Mouse (Mus musculus): ENCODE measurements around the gene Klk1b8. TPM values are rescaled to one million over a fixed set of nuclear protein-coding genes. Genes with fewer than 3 reads are reported as not detected.
"Not testable (repeated sequence)": the region's sequence is repeated elsewhere in the genome, so short reads cannot be mapped to it uniquely, and the experiment has no call there.

Klk1b8 gene
- not detected in 2 replicates for total RNA-seq (2017)

DNA sequence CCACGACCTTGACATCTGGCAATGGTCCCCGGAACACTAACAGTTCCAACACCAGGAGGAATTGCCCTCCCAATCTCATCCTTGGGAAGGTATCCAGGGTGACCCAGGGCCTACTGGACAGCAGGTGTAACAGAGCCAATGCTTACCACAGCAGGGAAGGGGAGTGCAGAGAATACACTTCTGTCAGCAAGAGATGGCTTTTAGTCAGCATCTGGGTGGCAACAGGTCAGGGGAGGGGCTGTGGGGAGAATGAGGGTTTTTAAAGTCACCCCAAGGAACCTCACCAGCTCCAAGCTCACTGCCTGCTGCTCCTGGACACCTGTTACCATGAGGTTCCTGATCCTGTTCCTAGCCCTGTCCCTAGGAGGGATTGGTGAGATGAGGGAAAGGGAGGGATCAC, at the start of gene Klk1b8:
Gene Klk1b8, plus strand, starts transcription at position 301 of the 400 bp plus-strand sequence.
- ATAC-seq (replicated peaks in 1 of 2; ENCODE audit: insufficient read depth in 1 of 2, low FRiP score in 2 of 2, low TSS enrichment in 1 of 2, low read depth in 1 of 2, poor library complexity in 2 of 2, severe bottlenecking in 2 of 2): no peak

DNA sequence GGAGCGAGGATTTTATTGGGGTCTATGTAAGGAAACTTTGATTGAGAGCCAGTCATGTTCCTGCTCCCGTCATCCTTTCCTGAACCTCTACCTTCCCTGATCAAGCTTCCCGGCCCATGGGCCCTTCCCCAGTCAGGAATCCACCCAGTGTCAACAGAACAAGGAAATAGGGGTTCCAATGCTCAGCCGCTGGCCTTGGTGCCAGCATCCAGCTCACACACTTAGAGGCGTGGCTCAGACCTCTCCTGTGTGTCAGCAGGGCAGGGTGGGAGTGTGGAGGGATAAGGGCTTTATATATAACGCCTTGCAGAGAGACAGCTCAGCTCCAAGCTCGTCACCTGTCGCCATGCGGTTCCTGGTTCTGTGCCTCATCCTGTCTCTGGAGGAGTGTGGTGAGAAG, 35.6 kb upstream of the Klk1b8 start:
- ATAC-seq (replicated peaks in 1 of 2; ENCODE audit: insufficient read depth in 1 of 2, low FRiP score in 2 of 2, low TSS enrichment in 1 of 2, low read depth in 1 of 2, poor library complexity in 2 of 2, severe bottlenecking in 2 of 2): no peak

DNA sequence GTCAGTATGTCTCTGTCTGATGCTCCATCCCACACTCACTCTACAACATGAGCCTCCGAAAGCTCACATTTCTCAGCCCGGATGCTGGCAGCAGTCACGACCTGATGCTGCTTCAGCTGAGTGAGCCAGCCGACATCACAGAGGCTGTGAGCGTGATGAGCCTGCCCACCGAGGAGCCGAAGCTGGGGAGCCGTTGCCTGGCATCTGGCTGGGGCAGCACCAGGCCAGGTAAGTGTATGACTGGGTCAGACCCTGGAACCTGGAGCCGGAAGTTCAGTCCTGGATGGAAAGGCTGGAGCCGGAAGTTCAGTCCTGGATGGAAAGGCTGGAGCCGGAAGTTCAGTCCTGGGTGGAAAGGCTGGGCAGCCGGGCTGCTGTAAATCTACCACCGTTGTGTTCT, 32.0 kb upstream of the Klk1b8 start:
- no peak for ATAC-seq (replicated peaks in 1 of 2; ENCODE audit: insufficient read depth in 1 of 2, low FRiP score in 2 of 2, low TSS enrichment in 1 of 2, low read depth in 1 of 2, poor library complexity in 2 of 2, severe bottlenecking in 2 of 2)

DNA sequence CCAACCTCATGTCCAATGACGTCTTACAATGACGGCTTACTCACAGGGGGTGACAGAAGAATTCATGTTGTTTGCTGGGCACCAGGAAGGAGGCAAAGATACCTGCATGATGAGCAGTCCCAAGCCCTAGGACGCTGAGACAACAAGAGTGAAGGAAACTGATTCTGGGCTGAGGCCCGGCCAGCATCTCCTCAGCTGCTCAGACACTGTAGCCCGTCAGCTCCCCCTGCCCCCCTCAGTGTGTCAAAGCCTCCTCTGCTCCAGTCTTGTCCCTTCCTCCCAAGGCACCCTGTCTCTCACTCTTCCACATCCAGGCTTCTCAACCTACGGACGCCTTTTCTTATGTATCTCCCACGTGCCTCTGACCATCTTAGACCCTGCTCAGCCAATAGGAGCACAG, 31.6 kb upstream of the Klk1b8 start:
- ATAC-seq (replicated peaks in 1 of 2; ENCODE audit: insufficient read depth in 1 of 2, low FRiP score in 2 of 2, low TSS enrichment in 1 of 2, low read depth in 1 of 2, poor library complexity in 2 of 2, severe bottlenecking in 2 of 2): no peak

DNA sequence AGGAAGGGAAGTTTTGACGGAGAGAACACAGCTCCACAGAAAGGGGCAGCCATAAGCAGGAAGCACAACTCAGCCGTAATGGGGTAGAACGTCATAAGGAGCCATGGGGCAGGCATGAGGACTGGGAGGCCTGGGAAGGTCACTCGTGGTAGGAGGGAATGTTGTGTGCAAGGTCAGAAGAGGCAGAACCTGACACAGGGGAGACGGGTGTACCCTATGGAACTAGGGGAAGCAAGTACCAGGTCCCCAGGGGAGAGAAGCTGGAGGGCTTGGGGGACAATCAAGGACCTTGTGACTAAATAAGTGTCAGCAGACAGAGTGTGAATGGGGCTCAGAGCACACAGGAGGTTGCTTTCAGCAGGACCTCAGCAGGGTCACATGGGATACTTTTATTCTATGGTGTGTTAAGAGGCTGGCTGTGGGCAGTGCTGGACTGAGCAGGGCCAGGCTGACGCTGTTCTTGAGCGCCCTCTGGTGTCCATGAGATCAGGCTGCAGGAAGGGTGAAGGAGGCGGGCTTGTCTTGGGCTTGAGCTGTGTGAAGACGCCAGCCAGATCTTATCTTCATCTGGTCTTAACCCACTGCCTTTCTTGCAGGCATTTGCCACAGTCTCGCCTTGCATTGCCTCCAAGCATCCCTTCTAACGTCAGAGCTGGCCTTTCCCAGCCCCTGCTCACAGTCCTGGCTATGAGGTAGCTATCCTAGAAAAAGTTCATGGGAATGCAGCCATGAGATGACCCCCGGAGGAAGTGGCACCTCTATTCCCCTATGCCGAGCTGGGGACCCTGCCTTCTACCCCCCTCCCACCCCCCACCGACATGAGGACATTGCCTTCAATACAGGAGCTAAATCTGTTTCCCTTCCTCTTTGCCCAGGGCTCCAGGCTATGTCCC, 30.7 kb upstream of the Klk1b8 start:
- ATAC-seq (replicated peaks in 1 of 2; ENCODE audit: insufficient read depth in 1 of 2, low FRiP score in 2 of 2, low TSS enrichment in 1 of 2, low read depth in 1 of 2, poor library complexity in 2 of 2, severe bottlenecking in 2 of 2): peak; percentile 89 to 90

DNA sequence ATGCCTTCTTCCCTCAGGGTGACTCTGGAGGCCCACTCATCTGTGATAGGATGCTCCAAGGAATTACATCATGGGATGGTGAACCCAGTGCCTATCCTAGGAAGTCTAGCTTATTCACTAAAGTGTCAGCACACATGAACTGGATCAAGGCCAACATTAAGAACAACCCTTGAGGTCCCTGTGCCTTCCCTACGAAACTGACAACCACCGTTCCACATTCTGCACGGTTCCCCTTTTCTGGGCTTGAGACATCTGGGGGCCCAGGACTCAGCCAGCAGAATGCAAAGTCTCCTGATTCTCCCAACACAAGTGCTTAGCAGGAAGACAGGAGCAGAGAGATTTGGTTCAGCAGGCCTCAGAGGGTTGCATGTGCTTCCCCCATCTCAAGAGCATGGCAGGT, 29.9 kb upstream of the Klk1b8 start:
- no peak; a peak in 1 of 4 replicates for ATAC-seq (replicated peaks in 1 of 2; ENCODE audit: insufficient read depth in 1 of 2, low FRiP score in 2 of 2, low TSS enrichment in 1 of 2, low read depth in 1 of 2, poor library complexity in 2 of 2, severe bottlenecking in 2 of 2)

DNA sequence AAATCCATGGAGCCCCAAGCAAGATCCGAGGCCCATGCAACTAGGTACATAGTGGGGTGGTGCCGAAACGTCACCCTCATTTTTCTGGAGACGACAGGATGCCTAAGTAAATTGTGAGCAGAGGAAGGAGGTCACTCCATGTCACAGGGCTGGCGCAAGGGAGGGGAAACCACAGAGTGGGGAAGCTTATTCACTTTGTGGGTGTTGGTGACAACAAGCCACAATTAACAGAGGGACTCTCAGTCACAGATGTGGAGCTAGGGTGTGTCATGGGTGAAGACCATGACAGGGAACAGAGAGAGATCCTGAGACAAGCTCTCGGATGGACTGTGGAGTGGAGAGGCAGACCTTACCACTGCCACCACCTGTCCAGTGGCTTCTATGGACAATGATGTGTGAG, 29.4 kb upstream of the Klk1b8 start:
- ATAC-seq (replicated peaks in 1 of 2; ENCODE audit: insufficient read depth in 1 of 2, low FRiP score in 2 of 2, low TSS enrichment in 1 of 2, low read depth in 1 of 2, poor library complexity in 2 of 2, severe bottlenecking in 2 of 2): no peak

DNA sequence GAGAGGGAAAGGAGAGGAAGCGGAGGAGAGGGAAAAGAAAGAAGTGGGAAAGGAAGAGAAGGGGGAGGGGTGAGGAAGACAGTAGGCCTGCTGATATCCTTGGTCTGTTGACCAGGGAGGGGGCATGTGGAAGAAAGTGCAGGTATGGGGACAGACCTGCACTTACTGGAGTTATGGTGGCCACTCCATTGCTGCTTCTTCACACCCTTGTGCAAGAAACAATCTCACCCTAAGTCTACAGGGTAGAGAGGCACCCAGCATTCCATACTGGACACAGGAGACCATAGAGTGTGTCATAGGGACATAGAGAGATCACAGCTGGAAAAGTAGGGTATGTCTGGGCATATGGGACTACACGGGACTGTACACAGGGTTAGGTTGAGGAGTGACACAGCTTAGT, 28.5 kb upstream of the Klk1b8 start:
- no peak for ATAC-seq (replicated peaks in 1 of 2; ENCODE audit: insufficient read depth in 1 of 2, low FRiP score in 2 of 2, low TSS enrichment in 1 of 2, low read depth in 1 of 2, poor library complexity in 2 of 2, severe bottlenecking in 2 of 2)

DNA sequence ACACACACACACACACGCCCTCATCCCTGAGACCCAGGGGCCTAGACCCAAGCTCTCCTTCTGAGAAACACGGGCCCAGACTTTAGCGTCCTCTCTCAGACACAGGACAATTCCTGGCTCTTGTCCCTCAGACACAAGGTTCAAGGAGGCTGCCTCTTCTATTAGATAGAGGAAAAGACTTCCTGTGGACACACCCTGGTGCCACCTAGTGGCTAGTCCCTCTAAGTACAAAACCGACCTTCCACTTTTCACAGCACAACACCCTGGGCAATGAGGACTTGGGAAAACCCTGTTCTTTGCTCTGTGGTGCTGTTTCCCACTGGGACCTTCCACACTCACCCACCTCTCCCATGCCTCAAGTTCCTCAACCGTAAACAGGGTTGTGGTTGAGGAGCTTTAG, 24.5 kb upstream of the Klk1b8 start:
- ATAC-seq (replicated peaks in 1 of 2; ENCODE audit: insufficient read depth in 1 of 2, low FRiP score in 2 of 2, low TSS enrichment in 1 of 2, low read depth in 1 of 2, poor library complexity in 2 of 2, severe bottlenecking in 2 of 2): no peak

DNA sequence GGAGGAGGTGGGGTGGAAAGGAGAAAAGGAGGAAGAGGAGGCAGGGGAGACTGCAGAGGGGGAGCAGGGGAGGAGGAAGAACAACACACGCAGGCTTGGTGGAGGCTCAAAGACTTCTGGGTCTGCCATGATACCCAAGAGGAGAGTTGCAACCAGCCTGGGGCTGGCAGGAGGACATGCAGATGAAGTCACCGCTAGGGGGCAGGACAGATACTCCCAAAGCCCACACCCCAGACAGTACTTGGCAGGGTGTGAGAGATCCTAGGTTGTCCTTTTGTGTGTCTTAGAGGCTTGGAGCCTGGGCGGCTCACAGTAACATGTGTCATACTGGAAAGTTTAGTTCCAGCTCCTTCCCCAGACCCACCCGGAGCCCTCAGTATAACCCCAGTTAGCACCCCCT, 21.9 kb upstream of the Klk1b8 start:
- 0 out of 4 replicates have a peak, but pooled peaks have one; percentile 34 to 46 for ATAC-seq (replicated peaks in 1 of 2; ENCODE audit: insufficient read depth in 1 of 2, low FRiP score in 2 of 2, low TSS enrichment in 1 of 2, low read depth in 1 of 2, poor library complexity in 2 of 2, severe bottlenecking in 2 of 2)

DNA sequence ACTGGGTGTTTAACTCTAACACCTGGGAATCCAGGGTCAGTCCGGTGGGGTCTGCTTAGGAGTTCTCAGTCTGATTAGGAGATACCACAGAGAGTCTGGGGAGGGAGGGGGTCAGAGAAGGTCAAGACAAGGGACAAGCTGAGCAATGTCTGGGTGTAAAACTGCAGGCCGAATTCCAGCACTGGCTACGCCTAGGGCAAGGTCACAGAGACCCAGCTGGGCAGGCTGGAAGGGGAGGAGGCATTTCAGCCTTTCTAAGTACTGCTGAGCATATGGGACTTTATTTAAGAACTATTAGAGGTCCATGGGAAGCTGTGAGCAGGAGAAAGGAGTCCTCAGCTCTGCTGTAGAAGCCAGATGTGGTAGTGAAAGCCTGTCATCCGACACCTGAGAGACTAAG, 18.1 kb upstream of the Klk1b8 start:
- no peak for ATAC-seq (replicated peaks in 1 of 2; ENCODE audit: insufficient read depth in 1 of 2, low FRiP score in 2 of 2, low TSS enrichment in 1 of 2, low read depth in 1 of 2, poor library complexity in 2 of 2, severe bottlenecking in 2 of 2)

DNA sequence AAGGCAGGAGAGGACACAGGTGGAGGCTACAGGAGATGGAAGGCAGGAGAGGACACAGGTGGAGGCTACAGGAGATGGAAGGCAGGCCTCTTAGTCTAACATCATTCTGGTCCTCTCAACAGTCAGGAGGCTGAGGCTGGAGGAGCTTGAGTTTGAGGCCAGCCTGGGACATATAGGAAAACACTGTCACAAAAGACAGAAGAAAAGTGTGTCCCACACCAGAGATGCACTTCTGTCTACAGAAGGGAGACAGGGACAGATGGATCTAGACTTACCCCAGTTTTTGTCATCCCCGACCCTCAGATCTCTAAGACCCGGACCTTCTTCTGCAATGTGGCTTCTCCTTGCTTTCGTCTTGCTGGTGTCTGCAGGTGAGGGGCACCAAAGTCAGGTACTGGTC, 17.0 kb upstream of the Klk1b8 start, which contains the start of gene Klk15:
Gene Klk15, plus strand, starts transcription at position 301 of the 400 bp plus-strand sequence.
- ATAC-seq (replicated peaks in 1 of 2; ENCODE audit: insufficient read depth in 1 of 2, low FRiP score in 2 of 2, low TSS enrichment in 1 of 2, low read depth in 1 of 2, poor library complexity in 2 of 2, severe bottlenecking in 2 of 2): no peak

DNA sequence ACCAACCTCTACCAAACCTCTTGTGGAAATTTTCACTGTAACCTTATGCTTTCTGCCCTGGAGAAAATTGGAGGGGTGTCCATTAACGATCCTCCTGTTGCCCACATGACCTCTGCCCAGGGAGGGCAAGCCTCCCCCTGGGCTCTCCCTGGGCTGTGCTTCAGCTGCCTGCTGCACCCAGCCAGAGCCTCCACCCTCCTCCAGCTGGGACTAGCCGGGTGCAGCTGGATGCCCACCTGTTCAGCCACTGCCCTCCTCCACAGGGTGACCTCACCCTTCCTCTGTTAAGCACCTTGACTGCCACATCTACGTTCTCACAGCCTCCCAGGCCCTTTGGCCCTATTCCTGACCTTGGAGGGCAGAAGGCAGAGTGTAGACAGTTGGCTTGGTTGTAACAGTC, 15.7 kb upstream of the Klk1b8 start:
- ATAC-seq (replicated peaks in 1 of 2; ENCODE audit: insufficient read depth in 1 of 2, low FRiP score in 2 of 2, low TSS enrichment in 1 of 2, low read depth in 1 of 2, poor library complexity in 2 of 2, severe bottlenecking in 2 of 2): no peak

DNA sequence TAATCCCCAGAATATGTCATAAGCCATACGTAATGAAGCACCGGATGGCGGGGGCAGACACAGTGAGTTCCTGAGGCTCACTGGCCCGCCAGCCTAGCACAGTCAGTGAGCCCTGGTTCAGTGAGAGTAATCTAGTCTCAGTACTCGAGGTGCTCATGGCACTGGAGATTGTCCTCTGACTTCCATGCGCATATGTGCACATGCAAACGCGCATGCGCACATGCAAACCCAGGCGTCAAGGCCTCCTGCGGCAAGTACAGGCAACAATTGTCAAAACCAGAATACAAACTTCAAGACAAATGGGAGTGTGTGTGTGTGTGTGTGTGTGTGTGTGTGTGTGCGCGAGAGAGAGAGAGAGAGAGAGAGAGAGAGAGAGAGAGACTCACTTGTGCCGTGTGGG, 13.9 kb upstream of the Klk1b8 start:
- no peak for ATAC-seq (replicated peaks in 1 of 2; ENCODE audit: insufficient read depth in 1 of 2, low FRiP score in 2 of 2, low TSS enrichment in 1 of 2, low read depth in 1 of 2, poor library complexity in 2 of 2, severe bottlenecking in 2 of 2)

DNA sequence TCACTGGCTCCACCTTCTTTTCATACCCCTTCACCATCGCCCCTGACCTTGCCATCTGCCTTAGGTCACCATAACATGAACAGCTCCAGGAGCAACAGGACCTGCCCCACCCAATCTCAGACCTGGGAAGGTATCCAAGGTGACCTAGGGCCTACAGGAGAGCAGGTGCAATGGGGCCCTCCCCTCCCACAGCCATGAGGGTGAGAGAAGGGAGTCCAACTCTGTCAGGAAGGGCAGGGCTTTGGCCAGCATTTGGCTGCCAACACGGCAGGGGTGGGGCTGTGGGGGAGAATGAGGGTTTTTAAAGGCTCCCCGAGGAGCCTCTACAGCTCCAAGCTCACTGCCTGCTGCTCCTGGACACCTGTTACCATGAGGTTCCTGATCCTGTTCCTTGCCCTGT, 8.2 kb upstream of the Klk1b8 start:
- not testable (repeated sequence) for ATAC-seq (replicated peaks in 1 of 2; ENCODE audit: insufficient read depth in 1 of 2, low FRiP score in 2 of 2, low TSS enrichment in 1 of 2, low read depth in 1 of 2, poor library complexity in 2 of 2, severe bottlenecking in 2 of 2)

DNA sequence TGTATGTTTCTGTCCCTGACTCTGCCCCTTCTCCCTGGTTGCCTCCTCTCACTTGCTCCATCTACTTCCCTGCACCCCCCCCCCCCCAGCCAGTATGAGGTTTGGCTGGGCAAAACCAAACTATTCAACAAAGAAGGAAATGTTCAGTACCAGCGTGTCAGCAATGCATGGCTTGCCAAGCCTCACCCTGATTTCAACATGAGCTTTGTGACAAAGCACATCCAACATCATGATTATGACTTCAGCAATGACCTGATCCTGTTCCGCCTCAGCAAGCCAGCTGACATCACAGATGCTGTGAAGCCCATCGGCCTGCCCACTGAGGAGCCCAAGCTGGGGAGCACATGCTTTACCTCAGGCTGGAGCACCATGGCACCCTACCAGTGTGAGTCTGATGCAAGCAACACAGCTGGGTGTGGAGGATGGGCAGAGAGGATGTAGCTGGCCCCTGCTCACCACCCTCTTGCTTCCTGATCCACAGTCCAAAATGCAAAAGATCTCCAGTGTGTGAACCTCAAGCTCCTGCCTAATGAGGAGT, 5.7 kb upstream of the Klk1b8 start:
- ATAC-seq (replicated peaks in 1 of 2; ENCODE audit: insufficient read depth in 1 of 2, low FRiP score in 2 of 2, low TSS enrichment in 1 of 2, low read depth in 1 of 2, poor library complexity in 2 of 2, severe bottlenecking in 2 of 2): no peak

DNA sequence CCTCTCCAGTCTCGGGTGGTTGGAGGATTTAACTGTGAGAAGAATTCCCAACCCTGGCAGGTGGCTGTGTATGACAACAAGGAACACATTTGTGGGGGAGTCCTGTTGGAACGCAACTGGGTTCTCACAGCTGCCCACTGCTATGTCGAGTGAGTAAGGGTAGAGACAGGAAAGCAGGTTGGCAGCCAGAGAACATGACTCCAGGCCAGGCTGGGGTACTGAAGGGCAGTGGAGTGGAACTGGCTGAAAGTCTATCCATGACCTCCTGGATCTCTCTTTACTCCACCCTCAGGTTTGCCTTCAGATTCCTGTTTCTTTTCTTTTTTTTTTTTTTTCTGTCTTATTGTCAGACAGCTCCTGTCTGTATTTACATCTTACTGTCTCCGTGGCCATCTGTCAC, 2.2 kb downstream of the Klk1b8 start:
- no peak for ATAC-seq (replicated peaks in 1 of 2; ENCODE audit: insufficient read depth in 1 of 2, low FRiP score in 2 of 2, low TSS enrichment in 1 of 2, low read depth in 1 of 2, poor library complexity in 2 of 2, severe bottlenecking in 2 of 2)

DNA sequence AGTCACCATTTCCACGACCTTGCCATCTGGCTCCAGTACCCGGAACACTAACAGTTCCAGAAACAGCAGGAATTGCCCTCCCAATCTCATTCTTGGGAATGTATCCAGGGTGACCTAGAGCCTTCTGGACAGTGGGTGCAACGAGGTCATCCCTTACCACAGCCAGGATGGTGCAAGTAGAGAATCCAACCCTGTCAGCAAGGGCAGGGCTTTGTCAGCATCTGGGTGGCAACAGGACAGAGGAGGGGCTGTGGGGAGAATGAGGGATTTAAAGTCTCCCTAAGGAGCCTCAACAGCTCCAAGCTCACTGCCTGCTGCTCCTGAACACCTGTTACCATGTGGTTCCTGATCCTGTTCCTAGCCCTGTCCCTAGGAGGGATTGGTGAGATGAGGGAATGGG, 16.0 kb downstream of the Klk1b8 start, which contains the start of gene Klk1b1:
Gene Klk1b1, plus strand, starts transcription at position 301 of the 400 bp plus-strand sequence.
- ATAC-seq (replicated peaks in 1 of 2; ENCODE audit: insufficient read depth in 1 of 2, low FRiP score in 2 of 2, low TSS enrichment in 1 of 2, low read depth in 1 of 2, poor library complexity in 2 of 2, severe bottlenecking in 2 of 2): no peak

DNA sequence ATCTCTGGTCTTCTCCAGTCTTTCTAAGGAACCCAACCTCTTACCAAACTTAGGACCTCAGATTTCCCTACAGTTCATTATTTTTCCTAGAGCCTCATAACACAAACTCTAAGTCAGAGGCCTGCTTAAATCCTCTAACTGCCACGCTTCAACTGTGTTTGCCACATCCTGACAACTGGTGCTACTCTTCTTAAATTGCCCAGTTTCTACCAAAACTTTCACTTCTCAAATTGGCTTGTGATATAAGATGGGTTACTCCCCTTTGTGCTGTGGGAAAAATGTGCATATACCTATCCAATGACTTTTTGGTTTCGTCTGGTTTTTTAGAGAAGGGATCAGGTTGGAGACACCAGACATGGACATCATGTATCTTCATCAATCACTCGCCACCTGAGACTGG, 16.6 kb downstream of the Klk1b8 start:
- no peak for ATAC-seq (replicated peaks in 1 of 2; ENCODE audit: insufficient read depth in 1 of 2, low FRiP score in 2 of 2, low TSS enrichment in 1 of 2, low read depth in 1 of 2, poor library complexity in 2 of 2, severe bottlenecking in 2 of 2)

Measured in hematopoietic stem cell, adult 5-6 weeks (primary cell).